Mouse (Mus musculus) mouse trophoblast stem cell (cell line): ENCODE measurements around the gene Cblb.

Experiments
- in situ Hi-C, 2 experiments: fragments of 300-500 bp; cut with MseI, MboI; formaldehyde crosslinking; loops; 2 replicates in 1 of 2; 3 replicates in 1 of 2; pipeline ENCODE4 v1.15.1; 2025

Cblb gene

GRCm38 (mm10) chr16:52031091-52031689 is at the start of gene Cblb:
Gene Cblb, plus strand, starts transcription at chr16:52031225.
- in situ Hi-C loops, result no loop called here

- in situ Hi-C loops, result no loop called here
Observed at GRCm38 (mm10) chr16:51985436-51985835, 45.6 kb upstream of the Cblb start.

- in situ Hi-C loops, result no loop called here
Observed at GRCm38 (mm10) chr16:51986207-51986606, 44.8 kb upstream of the Cblb start.

GRCm38 (mm10) chr16:51987085-51987620 is 43.9 kb upstream of the Cblb start:
- in situ Hi-C loops, result no loop called here

- in situ Hi-C loops, result no loop called here
Observed at GRCm38 (mm10) chr16:51988027-51988426, 43.0 kb upstream of the Cblb start.

- in situ Hi-C loops, result no loop called here
Observed at GRCm38 (mm10) chr16:51989259-51989658, 41.8 kb upstream of the Cblb start.

GRCm38 (mm10) chr16:52000043-52000442 is 31.0 kb upstream of the Cblb start:
- in situ Hi-C loops, result no loop called here

GRCm38 (mm10) chr16:52000801-52001200 is 30.2 kb upstream of the Cblb start:
- in situ Hi-C loops, result no loop called here

GRCm38 (mm10) chr16:52007006-52007405 is 24.0 kb upstream of the Cblb start:
- in situ Hi-C loops, result no loop called here

- in situ Hi-C loops, result no loop called here
Observed at GRCm38 (mm10) chr16:52008471-52008870, 22.6 kb upstream of the Cblb start.

GRCm38 (mm10) chr16:52009421-52009820 is 21.6 kb upstream of the Cblb start:
- in situ Hi-C loops, result no loop called here

GRCm38 (mm10) chr16:52012984-52013383 is 18.0 kb upstream of the Cblb start:
- in situ Hi-C loops, result no loop called here

GRCm38 (mm10) chr16:52013812-52014211 is 17.2 kb upstream of the Cblb start:
- in situ Hi-C loops, result no loop called here

GRCm38 (mm10) chr16:52023417-52023816 is 7.6 kb upstream of the Cblb start:
- in situ Hi-C loops, result no loop called here

GRCm38 (mm10) chr16:52027326-52027725 is 3.7 kb upstream of the Cblb start:
- in situ Hi-C loops, result no loop called here

GRCm38 (mm10) chr16:52029001-52029400 is 2.0 kb upstream of the Cblb start:
- in situ Hi-C loops, result no loop called here

GRCm38 (mm10) chr16:52031712-52032251 is 757 bp downstream of the Cblb start:
- in situ Hi-C loops, result no loop called here

- in situ Hi-C loops, result no loop called here
Observed at GRCm38 (mm10) chr16:52032376-52033330, 1.6 kb downstream of the Cblb start.

GRCm38 (mm10) chr16:52033381-52034315 is 2.6 kb downstream of the Cblb start:
- in situ Hi-C loops, result no loop called here

- in situ Hi-C loops, result no loop called here
Observed at GRCm38 (mm10) chr16:52034356-52034755, 3.3 kb downstream of the Cblb start.

- in situ Hi-C loops, result no loop called here
Observed at GRCm38 (mm10) chr16:52036295-52036694, 5.3 kb downstream of the Cblb start.
